Mouse (Mus musculus): ENCODE measurements around the gene Ankle1. TPM values are rescaled to one million over a fixed set of nuclear protein-coding genes. Genes with fewer than 3 reads are reported as not detected.
A peak's percentile ranks its signal among the peaks of the same experiment; 100 is the strongest.

Ankle1 gene
- polyA plus RNA-seq, 1 experiment from 2014 or later = 20.8 TPM

DNA sequence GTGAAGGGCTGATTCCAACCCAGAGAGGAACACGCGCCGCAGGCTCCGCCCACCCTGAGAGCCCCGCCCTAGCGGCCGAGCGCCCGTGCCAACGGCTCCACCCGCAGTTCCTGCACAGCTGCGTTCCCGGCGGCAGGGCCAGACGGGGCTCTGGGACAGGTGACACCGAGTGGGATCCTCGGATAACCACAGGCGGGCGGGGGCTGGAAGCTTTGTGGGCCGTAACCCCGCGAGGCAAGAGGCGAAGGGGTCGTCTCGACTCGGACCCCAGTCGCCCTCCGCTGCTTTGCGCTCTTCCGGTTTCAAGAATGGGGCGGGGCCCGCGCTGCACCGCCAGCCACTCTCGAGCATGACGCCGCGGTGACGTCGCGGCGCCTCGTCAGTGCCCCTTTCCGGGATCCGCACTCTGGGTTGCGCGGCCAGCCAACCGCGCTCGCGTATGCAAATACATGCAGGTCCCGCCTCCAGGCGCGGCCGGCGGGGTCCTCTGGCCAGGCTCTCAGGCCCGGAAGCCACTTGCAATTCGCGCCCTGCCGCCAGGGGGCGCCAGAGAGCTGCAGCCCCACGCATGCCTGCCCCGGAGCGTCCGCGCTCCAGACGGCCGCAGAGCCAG lies 34.5 kb upstream of the Ankle1 start, which contains the start of gene Ocel1:
Ocel1 (plus strand) TSS at position 63 of the 613 bp plus-strand sequence.
- peak within 1 kb of the TSS; percentile 39 for H3K4me2 ChIP-seq (replicated peaks; ENCODE audit: low read depth, low read length)
- H3K9me3 ChIP-seq (ENCODE audit: control insufficient read depth, low read length) = no peaks in the 10 kb centered on the region
- peak; percentile 82 for ATAC-seq (ENCODE audit: low FRiP score)
- H3K4me1 ChIP-seq (replicated peaks; ENCODE audit: control insufficient read depth, insufficient read depth, low read length) = peaks cover 15% of the 10 kb centered on the region
- WGBS = under 1% methylated on average over 61 of the region's 68 CpGs
- no peaks in the 10 kb centered on the region for H3K27me3 ChIP-seq (ENCODE audit: control insufficient read depth, insufficient read depth, low read length)
- peak within 1 kb of the TSS; percentile 65; the same call in 1 of the 2 replicates for H3K27ac ChIP-seq (ENCODE audit: low read depth, low read length)
- H3K36me3 ChIP-seq (ENCODE audit: control insufficient read depth, insufficient read depth, low read length) = peaks cover 4% of the 10 kb centered on the region; the same call in 1 of the 2 replicates
- DNase-seq (ENCODE audit: low spot score) = peak; percentile 98
- peak within 1 kb of the TSS; percentile 57; the same call in 1 of the 2 replicates for H3K9ac ChIP-seq (ENCODE audit: low read depth, low read length)
- peak within 1 kb of the TSS; percentile 69 for H3K4me3 ChIP-seq (ENCODE audit: low read depth, low read length)

DNA sequence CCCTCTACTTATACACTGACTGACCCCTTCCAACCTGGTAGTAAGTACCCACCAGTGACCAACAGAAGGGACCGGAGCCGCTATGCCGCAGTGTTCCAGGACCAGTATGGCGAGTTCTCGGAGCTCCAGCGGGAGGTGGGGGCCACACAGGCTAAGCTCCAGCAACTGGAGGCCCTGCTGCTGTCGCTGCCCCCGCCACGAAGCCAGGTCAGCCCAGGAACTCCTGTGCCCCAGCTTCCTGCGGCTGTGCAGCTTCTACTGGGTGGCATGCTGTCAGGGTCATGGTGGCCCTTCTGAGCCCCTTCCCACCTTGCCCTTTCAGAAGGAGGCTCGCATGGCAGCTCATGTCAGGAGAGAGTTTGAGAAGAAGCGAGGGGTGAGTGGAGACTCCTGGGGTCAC lies 33.4 kb upstream of the Ankle1 start:
- no peaks in the 10 kb centered on the region for H3K9me3 ChIP-seq (ENCODE audit: control insufficient read depth, low read length)
- ATAC-seq (ENCODE audit: low FRiP score) = no peak
- H3K4me3 ChIP-seq (ENCODE audit: low read depth, low read length) = no peak overlapping the region
- H3K27ac ChIP-seq (ENCODE audit: low read depth, low read length) = no peak overlapping the region
- no peaks in the 10 kb centered on the region for H3K27me3 ChIP-seq (ENCODE audit: control insufficient read depth, insufficient read depth, low read length)
- no peak overlapping the region for H3K9ac ChIP-seq (ENCODE audit: low read depth, low read length)
- H3K4me1 ChIP-seq (replicated peaks; ENCODE audit: control insufficient read depth, insufficient read depth, low read length) = peaks cover 21% of the 10 kb centered on the region
- 83% methylated on average over 12 of the region's 12 CpGs for WGBS
- H3K4me2 ChIP-seq (replicated peaks; ENCODE audit: low read depth, low read length) = no peak overlapping the region
- H3K36me3 ChIP-seq (ENCODE audit: control insufficient read depth, insufficient read depth, low read length) = peaks cover 4% of the 10 kb centered on the region; the same call in 1 of the 2 replicates
- no peak for DNase-seq (ENCODE audit: low spot score)

DNA sequence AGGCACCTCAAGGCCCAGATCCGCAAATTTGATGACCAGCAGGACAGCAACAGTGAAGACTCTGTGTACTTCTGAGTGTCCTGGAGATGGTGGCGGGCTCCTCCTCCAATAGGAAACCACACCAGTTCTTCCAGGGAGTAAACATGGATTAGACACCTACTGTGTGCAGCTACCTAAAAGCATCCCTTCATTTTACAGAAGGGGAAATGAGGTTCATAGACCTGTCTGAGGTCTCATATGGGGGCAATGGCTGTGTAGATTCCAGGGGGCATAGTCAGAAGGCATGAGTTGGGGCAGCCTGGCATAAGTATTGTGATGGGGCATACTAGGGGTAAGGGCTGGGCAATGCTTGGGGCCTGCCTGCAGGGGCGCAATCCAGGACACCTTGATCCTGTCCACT lies 32.8 kb upstream of the Ankle1 start:
- H3K4me1 ChIP-seq (replicated peaks; ENCODE audit: control insufficient read depth, insufficient read depth, low read length) = peaks cover 17% of the 10 kb centered on the region
- no peak overlapping the region for H3K4me3 ChIP-seq (ENCODE audit: low read depth, low read length)
- no peaks in the 10 kb centered on the region for H3K27me3 ChIP-seq (ENCODE audit: control insufficient read depth, insufficient read depth, low read length)
- H3K36me3 ChIP-seq (ENCODE audit: control insufficient read depth, insufficient read depth, low read length) = peaks cover 4% of the 10 kb centered on the region; the same call in 1 of the 2 replicates
- 91% methylated on average over 3 of the region's 3 CpGs for WGBS
- no peaks in the 10 kb centered on the region for H3K9me3 ChIP-seq (ENCODE audit: control insufficient read depth, low read length)
- H3K9ac ChIP-seq (ENCODE audit: low read depth, low read length) = no peak overlapping the region
- no peak for DNase-seq (ENCODE audit: low spot score)
- ATAC-seq (ENCODE audit: low FRiP score) = no peak
- H3K4me2 ChIP-seq (replicated peaks; ENCODE audit: low read depth, low read length) = no peak overlapping the region
- no peak overlapping the region for H3K27ac ChIP-seq (ENCODE audit: low read depth, low read length)

DNA sequence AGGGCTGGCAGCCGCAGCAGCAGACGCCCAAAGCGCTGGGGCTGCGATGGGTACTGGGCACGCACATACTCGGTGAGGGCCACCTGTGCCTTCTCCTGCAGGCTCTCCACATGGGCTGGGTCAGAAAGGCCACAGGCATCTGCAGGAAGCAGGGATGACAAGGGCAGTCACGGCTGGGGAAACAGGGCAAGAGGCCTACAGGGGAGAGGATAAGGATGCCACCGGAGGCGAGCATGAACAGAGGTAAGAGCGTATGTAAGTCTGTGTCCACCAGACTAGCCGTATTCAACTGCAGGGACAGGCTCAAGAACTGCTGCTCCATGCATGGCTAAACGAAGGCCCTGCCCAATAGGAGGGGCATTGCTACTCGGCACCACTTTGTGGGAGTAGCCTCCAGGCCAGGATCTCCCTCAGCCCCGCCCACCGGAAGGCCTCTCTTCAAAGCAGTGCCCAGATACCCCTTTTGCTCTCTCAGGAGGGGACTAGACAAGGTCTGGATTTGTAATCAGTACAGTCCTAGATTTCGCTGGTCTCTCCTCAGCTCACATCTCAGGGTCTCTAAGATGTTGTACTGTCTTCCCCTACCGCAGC lies 31.1 kb upstream of the Ankle1 start:
- Histone ChIP-seq H3K27ac (ENCODE audit: low read depth, low read length) (no peak overlapping the region), H3K36me3 (ENCODE audit: control insufficient read depth, insufficient read depth, low read length) (peaks cover 4% of the 10 kb centered on the region; the same call in 1 of the 2 replicates), H3K4me2 (replicated peaks; ENCODE audit: low read depth, low read length) (no peak overlapping the region; the same call in 1 of the 2 replicates), H3K9ac (ENCODE audit: low read depth, low read length) (no peak overlapping the region), H3K4me1 (replicated peaks; ENCODE audit: control insufficient read depth, insufficient read depth, low read length) (peaks cover 28% of the 10 kb centered on the region), H3K4me3 (ENCODE audit: low read depth, low read length) (no peak overlapping the region), H3K27me3 (ENCODE audit: control insufficient read depth, insufficient read depth, low read length) (no peaks in the 10 kb centered on the region), H3K9me3 (ENCODE audit: control insufficient read depth, low read length) (no peaks in the 10 kb centered on the region)
- DNase-seq (ENCODE audit: low spot score) = peak; percentile 22
- WGBS = 75% methylated on average over 17 of the region's 17 CpGs
- ATAC-seq (ENCODE audit: low FRiP score) = no peak

DNA sequence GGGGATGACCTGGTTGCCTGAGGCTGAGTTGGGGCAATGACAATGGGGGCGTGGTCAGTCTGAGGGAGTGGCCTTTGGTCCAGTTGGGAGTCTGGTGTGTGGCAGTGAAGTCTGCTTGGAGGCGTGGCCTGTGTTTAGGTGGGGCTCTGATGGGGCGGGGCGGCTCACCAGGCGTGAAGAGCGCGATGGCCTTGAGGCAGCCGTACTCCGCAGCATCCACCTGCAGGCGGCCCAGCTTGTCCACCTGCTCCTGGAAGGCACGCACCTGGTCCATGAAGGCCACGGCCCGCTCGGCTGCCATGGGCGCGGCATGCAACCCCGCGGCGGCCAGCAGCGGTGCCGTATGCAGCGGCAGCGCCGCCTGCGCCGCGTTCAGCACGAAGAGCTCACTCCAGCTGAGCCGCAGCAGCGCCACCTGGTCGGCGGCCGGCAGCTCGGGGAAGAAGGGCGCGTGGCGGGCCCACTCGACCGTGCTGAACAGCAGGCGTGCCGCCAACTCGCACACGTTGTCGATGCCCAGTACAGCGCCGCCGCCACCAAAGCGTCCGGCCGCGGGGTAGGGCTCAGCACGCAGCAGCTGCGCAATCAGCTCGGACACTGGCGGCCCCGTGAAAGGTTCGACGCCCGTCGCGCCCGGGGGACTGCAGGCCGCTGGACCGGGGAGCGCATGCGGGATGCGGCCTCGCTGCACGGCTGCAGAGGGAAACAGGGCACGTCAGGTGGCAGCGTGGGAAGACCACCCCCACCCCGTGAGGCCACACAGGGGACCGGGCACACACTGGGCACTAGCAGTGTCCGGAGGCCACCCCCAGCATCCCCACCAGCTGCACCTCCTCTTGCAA lies 30.0 kb upstream of the Ankle1 start:
- Histone ChIP-seq H3K36me3 (ENCODE audit: control insufficient read depth, insufficient read depth, low read length) (peaks cover 4% of the 10 kb centered on the region; the same call in 1 of the 2 replicates), H3K27me3 (ENCODE audit: control insufficient read depth, insufficient read depth, low read length) (no peaks in the 10 kb centered on the region), H3K4me2 (replicated peaks; ENCODE audit: low read depth, low read length) (peak overlapping the region; percentile 55), H3K27ac (ENCODE audit: low read depth, low read length) (peak overlapping the region; percentile 79), H3K4me1 (replicated peaks; ENCODE audit: control insufficient read depth, insufficient read depth, low read length) (peaks cover 29% of the 10 kb centered on the region), H3K9me3 (ENCODE audit: control insufficient read depth, low read length) (no peaks in the 10 kb centered on the region), H3K9ac (ENCODE audit: low read depth, low read length) (peak overlapping the region; percentile 47; the same call in 1 of the 2 replicates), H3K4me3 (ENCODE audit: low read depth, low read length) (peak overlapping the region; percentile 24)
- ATAC-seq (ENCODE audit: low FRiP score) (peak; percentile 15), DNase-seq (ENCODE audit: low spot score) (peak; percentile 68)
- WGBS = 5% methylated on average over 70 of the region's 74 CpGs

DNA sequence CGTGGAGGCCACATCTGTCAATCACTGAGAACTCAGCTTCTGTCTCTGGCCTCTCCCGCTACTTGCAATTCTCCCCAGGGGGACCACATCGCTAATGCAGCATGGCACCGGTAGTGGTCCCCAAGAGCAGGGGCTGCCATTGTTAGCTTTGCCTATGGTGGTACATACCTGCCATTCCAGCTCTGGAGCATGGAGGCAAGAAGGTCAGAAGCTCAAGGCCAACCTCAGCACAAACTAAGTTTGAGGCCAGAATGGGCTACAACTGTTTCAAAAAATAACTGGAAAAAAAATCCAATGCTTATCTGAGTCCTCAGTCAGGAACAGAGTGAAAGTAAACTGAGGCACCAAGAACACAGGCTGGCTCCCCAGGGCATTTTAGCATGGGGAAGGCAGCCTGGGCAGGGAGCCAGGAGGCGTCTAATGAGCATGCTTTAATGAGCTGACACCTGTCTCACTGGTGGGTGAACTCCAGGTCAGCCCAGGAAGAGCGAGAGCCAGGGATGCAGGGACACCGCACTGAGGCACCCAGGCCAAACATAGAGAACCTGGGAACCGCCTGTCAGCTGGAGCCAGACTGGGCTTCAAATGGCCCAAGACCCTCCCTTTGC lies 29.3 kb upstream of the Ankle1 start:
- DNase-seq (ENCODE audit: low spot score) = peak; percentile 41
- peaks cover 29% of the 10 kb centered on the region for H3K4me1 ChIP-seq (replicated peaks; ENCODE audit: control insufficient read depth, insufficient read depth, low read length)
- H3K9me3 ChIP-seq (ENCODE audit: control insufficient read depth, low read length) = no peaks in the 10 kb centered on the region
- ATAC-seq (ENCODE audit: low FRiP score) = no peak
- H3K36me3 ChIP-seq (ENCODE audit: control insufficient read depth, insufficient read depth, low read length) = peaks cover 4% of the 10 kb centered on the region; the same call in 1 of the 2 replicates
- peak overlapping the region; percentile 79 for H3K27ac ChIP-seq (ENCODE audit: low read depth, low read length)
- H3K9ac ChIP-seq (ENCODE audit: low read depth, low read length) = peak overlapping the region; percentile 47; the same call in 1 of the 2 replicates
- peak overlapping the region; percentile 24; the same call in 1 of the 2 replicates for H3K4me3 ChIP-seq (ENCODE audit: low read depth, low read length)
- H3K4me2 ChIP-seq (replicated peaks; ENCODE audit: low read depth, low read length) = peak overlapping the region; percentile 55
- 40% methylated on average over 8 of the region's 8 CpGs for WGBS
- no peaks in the 10 kb centered on the region for H3K27me3 ChIP-seq (ENCODE audit: control insufficient read depth, insufficient read depth, low read length)

DNA sequence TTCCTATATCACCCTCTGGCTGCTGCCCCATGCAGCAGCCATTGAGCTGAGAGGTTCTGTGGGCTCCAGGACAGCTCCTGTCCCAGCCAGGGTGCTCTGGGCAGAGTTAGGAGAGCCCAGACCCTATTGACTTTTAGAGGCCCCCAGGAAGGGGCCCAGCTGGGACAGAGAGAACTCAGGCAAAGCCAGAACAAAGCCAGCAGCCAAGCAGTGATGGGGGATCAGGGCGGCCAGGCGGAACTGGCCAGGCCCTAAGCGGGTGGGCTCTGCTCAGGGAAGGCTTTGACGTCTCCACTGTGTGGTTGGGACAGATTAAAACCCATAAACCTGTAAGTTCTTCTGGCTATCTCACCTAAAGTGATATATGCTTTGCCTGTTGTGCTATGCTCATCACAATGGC lies 26.8 kb upstream of the Ankle1 start:
- Histone ChIP-seq H3K9ac (ENCODE audit: low read depth, low read length) (peak overlapping the region; percentile 82), H3K9me3 (ENCODE audit: control insufficient read depth, low read length) (no peaks in the 10 kb centered on the region), H3K36me3 (ENCODE audit: control insufficient read depth, insufficient read depth, low read length) (peaks cover 4% of the 10 kb centered on the region; the same call in 1 of the 2 replicates), H3K27ac (ENCODE audit: low read depth, low read length) (peak overlapping the region; percentile 92), H3K4me2 (replicated peaks; ENCODE audit: low read depth, low read length) (peak overlapping the region; percentile 96), H3K27me3 (ENCODE audit: control insufficient read depth, insufficient read depth, low read length) (no peaks in the 10 kb centered on the region), H3K4me1 (replicated peaks; ENCODE audit: control insufficient read depth, insufficient read depth, low read length) (peaks cover 39% of the 10 kb centered on the region), H3K4me3 (ENCODE audit: low read depth, low read length) (peak overlapping the region; percentile 85)
- ATAC-seq (ENCODE audit: low FRiP score) (no peak), DNase-seq (ENCODE audit: low spot score) (peak; percentile 33)
- WGBS = 32% methylated on average over 4 of the region's 4 CpGs

DNA sequence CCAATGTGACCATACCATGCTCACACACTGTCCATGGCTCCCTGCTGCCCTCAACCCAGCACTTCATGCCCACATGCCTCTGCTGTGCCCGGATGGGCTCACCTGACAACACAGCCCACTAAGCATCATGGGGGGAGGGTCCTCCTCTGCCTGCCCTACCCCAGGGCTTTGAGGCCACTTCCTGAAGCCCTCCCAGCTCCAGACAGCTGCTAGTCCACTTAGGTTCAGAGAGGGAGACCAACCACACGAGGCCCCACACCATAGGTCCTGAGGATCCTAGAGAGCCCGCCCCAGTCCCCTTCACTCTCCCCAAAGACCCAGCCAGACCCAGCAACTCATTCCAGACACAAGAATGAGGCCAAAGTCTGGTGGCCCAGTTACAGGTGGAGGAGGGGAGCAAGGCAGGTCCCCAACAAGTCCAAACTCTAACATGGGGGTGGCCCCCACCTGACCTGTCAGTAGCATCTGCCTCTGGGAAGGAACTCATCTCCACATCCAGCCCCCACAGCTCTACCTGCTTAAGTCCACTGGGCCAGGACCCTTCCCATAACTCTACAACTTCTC lies 26.2 kb upstream of the Ankle1 start:
- Histone ChIP-seq H3K9ac (ENCODE audit: low read depth, low read length) (peak overlapping the region; percentile 82), H3K4me1 (replicated peaks; ENCODE audit: control insufficient read depth, insufficient read depth, low read length) (peaks cover 39% of the 10 kb centered on the region), H3K4me3 (ENCODE audit: low read depth, low read length) (peak overlapping the region; percentile 85), H3K4me2 (replicated peaks; ENCODE audit: low read depth, low read length) (peak overlapping the region; percentile 96), H3K27me3 (ENCODE audit: control insufficient read depth, insufficient read depth, low read length) (no peaks in the 10 kb centered on the region), H3K27ac (ENCODE audit: low read depth, low read length) (peak overlapping the region; percentile 92; the same call in 1 of the 2 replicates), H3K9me3 (ENCODE audit: control insufficient read depth, low read length) (no peaks in the 10 kb centered on the region), H3K36me3 (ENCODE audit: control insufficient read depth, insufficient read depth, low read length) (peaks cover 4% of the 10 kb centered on the region; the same call in 1 of the 2 replicates)
- WGBS = 18% methylated on average over 3 of the region's 3 CpGs
- DNase-seq (ENCODE audit: low spot score) (peak; percentile 19), ATAC-seq (ENCODE audit: low FRiP score) (no peak)
